Mouse (Mus musculus) liver, adult 2 months (tissue): ENCODE results near the gene Rab39. TPM values are rescaled to one million over a fixed set of nuclear protein-coding genes. Genes with fewer than 3 reads are reported as not detected.

Source experiments
- DNase-seq: peaks from one replicate; pipeline ENCODE4 v3.0.0-alpha.2; 2011; ENCODE audit warnings: low read depth, low spot score; ENCODE audit errors: extremely low read depth
- H3K27ac ChIP-seq: fragments of 200-500 bp; replicated peaks from 2 replicates; pipeline ENCODE4 v1.5.1; 2012; ENCODE audit warnings: low read depth, mild to moderate bottlenecking, control low read depth, inconsistent platforms, low read length; ENCODE audit not compliant: insufficient read depth
- H3K27me3 ChIP-seq: fragments of 200-500 bp; 2 replicates; pipeline ENCODE4 v1.6.1; 2012; ENCODE audit warnings: mild to moderate bottlenecking, moderate library complexity, low read length, inconsistent platforms; ENCODE audit not compliant: control insufficient read depth, insufficient read depth
- H3K36me3 ChIP-seq: fragments of 200-500 bp; 2 replicates; pipeline ENCODE4 v1.6.1; 2012; ENCODE audit warnings: low read length, inconsistent platforms; ENCODE audit not compliant: control insufficient read depth, insufficient read depth
- H3K4me1 ChIP-seq: fragments of 200-500 bp; 2 replicates; pipeline ENCODE4 v1.6.1; 2011; ENCODE audit warnings: low read length; ENCODE audit not compliant: control insufficient read depth, insufficient read depth
- H3K4me3 ChIP-seq: fragments of 200-500 bp; 2 replicates; pipeline ENCODE4 v1.5.1; 2011; ENCODE audit warnings: low read depth, mild to moderate bottlenecking, control low read depth, low read length, moderate library complexity; ENCODE audit not compliant: insufficient read depth
- H3K79me2 ChIP-seq: fragments of 200-500 bp; 2 replicates; pipeline ENCODE4 v1.6.1; 2012; ENCODE audit warnings: inconsistent platforms, mild to moderate bottlenecking, low read length, moderate library complexity; ENCODE audit not compliant: control insufficient read depth, insufficient read depth
- H3K9ac ChIP-seq: fragments of 200-500 bp; 2 replicates; pipeline ENCODE4 v1.6.1; 2012; ENCODE audit warnings: low read depth, mild to moderate bottlenecking, control low read depth, inconsistent platforms, low read length
- CTCF ChIP-seq: fragments of 200-500 bp; IDR thresholded peaks from 2 replicates; pipeline ENCODE4 v1.5.1; 2011; ENCODE audit warnings: low read depth, low read length, control low read depth
- POLR2A ChIP-seq: fragments of 200-500 bp; IDR thresholded peaks from 2 replicates; pipeline ENCODE4 v1.6.1; 2011; ENCODE audit warnings: low read length, control low read depth; ENCODE audit not compliant: insufficient read depth; ENCODE audit errors: extremely low read depth
- WGBS: fragments of 180-500 bp; shearing (Covaris S2); methylation state at CpG from one replicate; pipeline ENCODE4 v1.1.7; 2018; 5-methylcytosine and 5-hydroxymethylcytosine counted together
- polyA plus RNA-seq: library from polyadenylated mRNA; depleted of rRNA; stranded (reverse); fragments of >200 nt; gene quantifications from 2 replicates; pipeline ENCODE4 v1.2.3, GENCODE M21; 2012; rRNA removed
- total RNA-seq: library from RNA; depleted of rRNA; stranded (reverse); fragments of >200 nt; gene quantifications from 2 replicates; pipeline ENCODE4 v1.2.3, GENCODE M21; 2014; rRNA removed

Gene Rab39
- total and polyA plus RNA-seq, 2 experiments, result 0.26 to 0.83 TPM

- WGBS, result 92% methylated on average over 2 of the region's 2 CpGs
- Histone ChIP-seq H3K27me3 (no peaks in the 10 kb centered on the region), H3K4me1 (peaks cover 7% of the 10 kb centered on the region), H3K27ac (no peak overlapping the region), H3K9ac (no peak overlapping the region), H3K79me2 (peaks cover 17% of the 10 kb centered on the region), H3K36me3 (no peaks in the 10 kb centered on the region), H3K4me3 (no peak overlapping the region)
- TF ChIP-seq CTCF (no peak), POLR2A (no peak)
- no peak for DNase-seq
Measured at GRCm38 (mm10) chr9:53664819-53665218, 41.2 kb downstream of the Rab39 start.

DNA sequence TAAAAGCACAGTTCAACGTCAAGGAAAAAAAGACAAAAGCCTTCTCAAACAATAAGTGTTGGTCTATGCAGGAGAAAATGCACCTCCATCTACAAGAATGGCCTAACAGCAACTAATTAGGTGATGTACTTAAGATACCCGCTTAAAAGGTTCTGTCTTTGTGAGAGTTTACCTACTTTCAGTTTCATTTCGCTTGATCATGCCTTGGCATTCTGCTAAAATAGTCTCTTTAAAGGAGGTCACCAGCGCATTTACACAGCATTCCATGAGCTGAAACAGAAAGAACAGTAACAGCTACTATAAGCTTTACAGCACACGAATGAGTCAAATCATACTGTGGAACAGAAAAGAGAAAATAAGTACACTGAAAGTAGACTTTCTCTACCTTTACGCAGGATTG lies 71.2 kb downstream of the Rab39 start:
- no peak for TF ChIP-seq POLR2A
- no peak for TF ChIP-seq CTCF
- WGBS, result 88% methylated on average over 6 of the region's 6 CpGs
- no peaks in the 10 kb centered on the region for H3K79me2 ChIP-seq
- H3K9ac ChIP-seq, result no peak overlapping the region
- H3K27ac ChIP-seq, result no peak overlapping the region
- H3K4me3 ChIP-seq, result no peak overlapping the region
- no peaks in the 10 kb centered on the region for H3K4me1 ChIP-seq
- H3K36me3 ChIP-seq, result peaks cover 48% of the 10 kb centered on the region
- no peak for DNase-seq
- no peaks in the 10 kb centered on the region for H3K27me3 ChIP-seq

Other genes with a start within 250 kb of the Rab39 start
- gene Atm, start 169.5 kb downstream of the Rab39 start, total RNA-seq, result 7.6 and 8.3 TPM in 2 replicates
- gene Atm, start 169.5 kb downstream of the Rab39 start, polyA plus RNA-seq, result 0.77 and 0.93 TPM in 2 replicates
- gene Npat, start 169.2 kb downstream of the Rab39 start, total RNA-seq, result 3.8 and 5.2 TPM in 2 replicates
- 0.57 and 0.86 TPM in 2 replicates for gene Npat, start 169.2 kb downstream of the Rab39 start, polyA plus RNA-seq
- gene Acat1, start 95.8 kb downstream of the Rab39 start, total RNA-seq, result 285 and 321 TPM in 2 replicates
- gene Acat1, start 95.8 kb downstream of the Rab39 start, polyA plus RNA-seq, result 101 and 143 TPM in 2 replicates
- 15.4 and 18.0 TPM in 2 replicates for gene Cul5, start 36.2 kb downstream of the Rab39 start, total RNA-seq
- gene Cul5, start 36.2 kb downstream of the Rab39 start, polyA plus RNA-seq, result 2.3 and 2.4 TPM in 2 replicates
- 0.13 and 0.18 TPM in 2 replicates for gene Slc35f2, start 65.3 kb upstream of the Rab39 start, total RNA-seq
- gene Slc35f2, start 65.3 kb upstream of the Rab39 start, polyA plus RNA-seq, result 0.10 and 0.14 TPM in 2 replicates
- gene Sln, start 143.9 kb upstream of the Rab39 start, total RNA-seq, result not detected in 2 replicates
- not detected in 2 replicates for gene Sln, start 143.9 kb upstream of the Rab39 start, polyA plus RNA-seq